Mouse (Mus musculus) spleen, adult 2 months (tissue): Measurements from ENCODE around the gene Cfap126. TPM values are rescaled to one million over a fixed set of nuclear protein-coding genes. Genes with fewer than 3 reads are reported as not detected.

Source experiments
- DNase-seq, 2 experiments: peaks; one replicate each; pipeline versions ENCODE4 v3.0.0 to v3.0.0-alpha.2; 2012 to 2021; ENCODE audit warnings: low spot score in 2 of 2, low read depth in 1 of 2
- H3K27ac ChIP-seq: fragments of 200-500 bp; 2 replicates; pipeline ENCODE4 v1.5.1; 2012; ENCODE audit warnings: low read length, inconsistent platforms; ENCODE audit not compliant: insufficient read depth
- H3K27me3 ChIP-seq: fragments of 200-500 bp; 2 replicates; pipeline ENCODE4 v1.6.1; 2012; ENCODE audit warnings: mild to moderate bottlenecking, moderate library complexity, low read length, inconsistent platforms; ENCODE audit not compliant: control insufficient read depth, insufficient read depth
- H3K36me3 ChIP-seq: fragments of 200-500 bp; 2 replicates; pipeline ENCODE4 v1.6.1; 2012; ENCODE audit warnings: mild to moderate bottlenecking, low read length, inconsistent platforms; ENCODE audit not compliant: control insufficient read depth, insufficient read depth
- H3K4me1 ChIP-seq: fragments of 200-500 bp; 2 replicates; pipeline ENCODE4 v1.6.1; 2011; ENCODE audit warnings: inconsistent platforms; ENCODE audit not compliant: control insufficient read depth, insufficient read depth, insufficient read length
- H3K4me3 ChIP-seq: fragments of 200-500 bp; 2 replicates; pipeline ENCODE4 v1.5.1; 2011; ENCODE audit warnings: mild to moderate bottlenecking, inconsistent platforms; ENCODE audit not compliant: insufficient read depth, insufficient read length; ENCODE audit errors: extremely low read depth
- CTCF ChIP-seq: fragments of 200-500 bp; IDR thresholded peaks from 2 replicates; pipeline ENCODE4 v1.5.1; 2011; ENCODE audit warnings: mild to moderate bottlenecking, inconsistent platforms; ENCODE audit not compliant: insufficient read depth, insufficient read length, insufficient replicate concordance; ENCODE audit errors: extremely low read depth
- POLR2A ChIP-seq: fragments of 200-500 bp; IDR thresholded peaks from 2 replicates; pipeline ENCODE4 v1.6.1; 2011; ENCODE audit warnings: low read depth, low read length, inconsistent platforms
- WGBS: fragments of 180-500 bp; shearing (Covaris S2); methylation state at CpG from one replicate; pipeline ENCODE4 v1.1.7; 2018; 5-methylcytosine and 5-hydroxymethylcytosine counted together
- polyA plus RNA-seq: library from polyadenylated mRNA; depleted of rRNA; stranded (reverse); fragments of >200 nt; gene quantifications from 2 replicates; pipeline ENCODE4 v1.2.3, GENCODE M21; 2012

Cfap126 gene
- polyA plus RNA-seq, 1 experiment, result 2.4 TPM

- H3K36me3 ChIP-seq, result no peaks in the 10 kb centered on the region
- H3K4me3 ChIP-seq, result peak overlapping the region; percentile 81
- H3K27ac ChIP-seq, result no peak overlapping the region
- TF ChIP-seq POLR2A (no peak), CTCF (no peak)
- no peaks in the 10 kb centered on the region for H3K4me1 ChIP-seq
- under 1% methylated on average over 40 of the region's 40 CpGs for WGBS
- no peaks in the 10 kb centered on the region for H3K27me3 ChIP-seq
- peak; percentile 54 to 66 for DNase-seq
These were observed 11.8 kb upstream of the Cfap126 start for GRCm38 (mm10) chr1:171101733-171102546.

GRCm38 (mm10) chr1:171102547-171103177 lies 11.1 kb upstream of the Cfap126 start:
- H3K4me1 ChIP-seq, result no peaks in the 10 kb centered on the region
- H3K36me3 ChIP-seq, result no peaks in the 10 kb centered on the region
- DNase-seq, result peak; percentile 61 to 70
- TF ChIP-seq CTCF (no peak), POLR2A (no peak)
- under 1% methylated on average over 35 of the region's 35 CpGs for WGBS
- H3K4me3 ChIP-seq, result peak overlapping the region; percentile 81
- no peaks in the 10 kb centered on the region for H3K27me3 ChIP-seq
- H3K27ac ChIP-seq, result 0 out of 2 replicates have a peak overlapping the region, but pooled peaks have one; percentile 6

- Histone ChIP-seq H3K4me3 (no peak overlapping the region), H3K4me1 (no peaks in the 10 kb centered on the region), H3K27ac (peak overlapping the region; percentile 6; the same call in 1 of the 2 replicates), H3K36me3 (no peaks in the 10 kb centered on the region), H3K27me3 (no peaks in the 10 kb centered on the region)
- 21% methylated on average over 10 of the region's 10 CpGs for WGBS
- no peak for TF ChIP-seq POLR2A
- no peak for TF ChIP-seq CTCF
- no peak for DNase-seq
These were observed 10.4 kb upstream of the Cfap126 start for GRCm38 (mm10) chr1:171103179-171103840.

- no peak overlapping the region for H3K4me3 ChIP-seq
- no peaks in the 10 kb centered on the region for H3K27me3 ChIP-seq
- no peak for DNase-seq
- no peak overlapping the region for H3K27ac ChIP-seq
- H3K4me1 ChIP-seq, result no peaks in the 10 kb centered on the region
- TF ChIP-seq POLR2A (no peak), CTCF (no peak)
- no peaks in the 10 kb centered on the region for H3K36me3 ChIP-seq
- 93% methylated on average over 6 of the region's 6 CpGs for WGBS
These were observed 8.5 kb upstream of the Cfap126 start for GRCm38 (mm10) chr1:171105226-171105625.

- Histone ChIP-seq H3K4me3 (no peak overlapping the region), H3K4me1 (peaks cover 6% of the 10 kb centered on the region; the same call in 1 of the 2 replicates), H3K27ac (no peak overlapping the region), H3K27me3 (no peaks in the 10 kb centered on the region), H3K36me3 (no peaks in the 10 kb centered on the region)
- no peak for DNase-seq
- no peak for TF ChIP-seq POLR2A
- no peak for TF ChIP-seq CTCF
- whole genome bisulfite sequencing, result 85% methylated on average over 9 of the region's 9 CpGs
These were observed 4.1 kb upstream of the Cfap126 start for GRCm38 (mm10) chr1:171109620-171110019.

- no peak for DNase-seq
- WGBS, result 45% methylated on average over 15 of the region's 15 CpGs
- Histone ChIP-seq H3K27me3 (no peaks in the 10 kb centered on the region), H3K36me3 (no peaks in the 10 kb centered on the region), H3K4me1 (peaks cover 6% of the 10 kb centered on the region; the same call in 1 of the 2 replicates), H3K27ac (no peak overlapping the region), H3K4me3 (peak overlapping the region; percentile 81; the same call in 1 of the 2 replicates)
- TF ChIP-seq POLR2A, result no peak
- TF ChIP-seq CTCF, result no peak
These were observed 3.1 kb upstream of the Cfap126 start for GRCm38 (mm10) chr1:171110659-171111019.
